Mouse (Mus musculus): ENCODE data around the gene Lcn11. TPM values are rescaled to one million over a fixed set of nuclear protein-coding genes. Genes with fewer than 3 reads are reported as not detected.
"Not testable (repeated sequence)": the region's sequence is repeated elsewhere in the genome, so short reads cannot be mapped to it uniquely, and the experiment has no call there.

The Lcn11 gene
- polyA plus RNA-seq, 1 experiment from 2014 or later, result not detected

- H3K4me1 ChIP-seq (ENCODE audit: control insufficient read depth, insufficient read depth, low read length), result no peaks in the 10 kb centered on the region
- no peak overlapping the region for H3K4me3 ChIP-seq (ENCODE audit: low read length)
- no peaks in the 10 kb centered on the region for H3K27me3 ChIP-seq (replicated peaks; ENCODE audit: control insufficient read depth, insufficient read depth, low read length)
- no peaks in the 10 kb centered on the region for H3K9me3 ChIP-seq (ENCODE audit: control insufficient read depth, low read length)
- WGBS, result 73% methylated on average over 5 of the region's 5 CpGs
- no peak overlapping the region for H3K27ac ChIP-seq (ENCODE audit: low read length)
- no peak overlapping the region for H3K4me2 ChIP-seq (ENCODE audit: low read depth, low read length)
- H3K9ac ChIP-seq (ENCODE audit: low read depth, low read length), result no peak overlapping the region
- no peak for ATAC-seq
- no peaks in the 10 kb centered on the region for H3K36me3 ChIP-seq (ENCODE audit: control insufficient read depth, insufficient read depth, low read length)
Measured at GRCm38 (mm10) chr2:25813364-25813763, 36.5 kb downstream of the Lcn11 start.

DNA sequence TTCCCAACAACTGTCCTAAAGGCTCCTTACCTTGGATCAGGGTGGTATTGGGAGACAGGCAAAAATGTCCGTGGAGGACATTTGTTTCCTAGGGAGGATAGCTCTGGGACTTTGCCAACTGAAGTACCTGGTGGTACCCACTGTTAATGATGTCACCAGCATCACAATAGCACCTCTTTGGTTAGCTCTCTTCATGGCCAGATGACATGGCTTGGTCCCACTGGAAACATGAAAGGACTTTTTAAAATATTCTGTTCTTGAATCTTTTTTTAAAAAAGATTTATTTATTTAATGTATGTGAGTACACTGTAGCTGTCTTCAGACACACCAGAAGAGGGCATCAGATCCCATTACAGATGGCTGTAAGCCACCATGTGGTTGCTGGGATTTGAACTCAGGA is 38.9 kb downstream of the Lcn11 start, which contains the start of gene Glt6d1:
Gene Glt6d1 (minus strand): TSS at position 101 of the 400 bp plus-strand sequence.
- H3K9ac ChIP-seq (ENCODE audit: low read depth, low read length); ATAC-seq; H3K4me3 ChIP-seq (ENCODE audit: low read length); H3K4me1 ChIP-seq (ENCODE audit: control insufficient read depth, insufficient read depth, low read length); H3K27me3 ChIP-seq (replicated peaks; ENCODE audit: control insufficient read depth, insufficient read depth, low read length); H3K4me2 ChIP-seq (ENCODE audit: low read depth, low read length); H3K9me3 ChIP-seq (ENCODE audit: control insufficient read depth, low read length); H3K27ac ChIP-seq (ENCODE audit: low read length); H3K36me3 ChIP-seq (ENCODE audit: control insufficient read depth, insufficient read depth, low read length): not testable (repeated sequence)
- WGBS, result 68% methylated on average over 1 of the region's 1 CpGs

DNA sequence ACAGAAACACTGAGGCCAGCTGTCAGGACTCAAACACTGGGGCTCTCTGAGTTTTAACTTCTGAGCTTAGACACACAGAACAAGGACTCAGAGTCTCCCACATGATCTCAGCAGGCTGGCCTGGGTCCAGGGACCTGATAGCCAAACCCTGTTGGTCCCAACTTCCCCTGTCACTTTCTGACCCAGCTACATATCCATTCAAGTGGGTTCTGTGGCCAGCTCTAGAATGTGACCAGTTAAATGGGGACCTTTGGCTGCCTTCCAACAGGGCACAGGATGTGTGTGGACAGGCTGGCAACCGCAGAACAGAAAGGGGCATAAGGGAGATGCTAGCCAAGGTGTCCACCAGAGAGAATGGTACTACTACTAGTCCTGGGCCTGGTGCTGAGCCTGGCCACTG is 46.0 kb downstream of the Lcn11 start, which contains the start of gene Lcn9:
Gene Lcn9 (plus strand): TSS at position 348 of the 400 bp plus-strand sequence.
- Histone ChIP-seq H3K4me2 (ENCODE audit: low read depth, low read length) (no peak within 1 kb of the TSS), H3K9ac (ENCODE audit: low read depth, low read length) (no peak within 1 kb of the TSS), H3K9me3 (ENCODE audit: control insufficient read depth, low read length) (no peaks in the 10 kb centered on the region), H3K36me3 (ENCODE audit: control insufficient read depth, insufficient read depth, low read length) (no peaks in the 10 kb centered on the region), H3K4me3 (ENCODE audit: low read length) (no peak within 1 kb of the TSS), H3K27ac (ENCODE audit: low read length) (no peak within 1 kb of the TSS), H3K27me3 (replicated peaks; ENCODE audit: control insufficient read depth, insufficient read depth, low read length) (no peaks in the 10 kb centered on the region), H3K4me1 (ENCODE audit: control insufficient read depth, insufficient read depth, low read length) (no peaks in the 10 kb centered on the region)
- no peak for ATAC-seq
- WGBS, result 88% methylated on average over 1 of the region's 1 CpGs

DNA sequence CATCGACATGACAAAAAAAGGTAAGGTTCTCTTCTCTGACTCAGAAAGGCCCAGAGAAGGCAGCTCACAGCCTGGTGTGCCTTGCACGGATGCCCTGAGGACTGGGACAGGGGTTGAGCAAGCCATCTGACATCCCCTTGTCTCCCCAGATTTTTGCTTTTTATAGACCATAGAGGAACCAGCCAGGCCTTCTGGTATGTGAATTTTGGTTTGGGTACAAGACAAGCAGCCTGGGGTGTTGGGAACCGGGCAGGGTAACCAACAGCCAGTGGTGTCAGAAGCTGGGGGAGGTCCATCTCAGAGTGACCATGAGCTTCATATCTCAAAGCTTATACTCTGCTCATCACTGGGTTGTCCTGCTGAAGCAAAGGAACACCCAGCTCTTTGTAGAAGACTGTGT is 47.9 kb downstream of the Lcn11 start:
- Histone ChIP-seq H3K4me1 (ENCODE audit: control insufficient read depth, insufficient read depth, low read length) (no peaks in the 10 kb centered on the region), H3K27me3 (replicated peaks; ENCODE audit: control insufficient read depth, insufficient read depth, low read length) (no peaks in the 10 kb centered on the region), H3K9me3 (ENCODE audit: control insufficient read depth, low read length) (no peaks in the 10 kb centered on the region), H3K27ac (ENCODE audit: low read length) (no peak overlapping the region), H3K4me2 (ENCODE audit: low read depth, low read length) (no peak overlapping the region), H3K36me3 (ENCODE audit: control insufficient read depth, insufficient read depth, low read length) (no peaks in the 10 kb centered on the region), H3K9ac (ENCODE audit: low read depth, low read length) (no peak overlapping the region), H3K4me3 (ENCODE audit: low read length) (no peak overlapping the region)
- WGBS, result 89% methylated on average over 3 of the region's 3 CpGs
- no peak for ATAC-seq

- Histone ChIP-seq H3K27me3 (replicated peaks; ENCODE audit: control insufficient read depth, insufficient read depth, low read length) (no peaks in the 10 kb centered on the region), H3K4me2 (ENCODE audit: low read depth, low read length) (no peak overlapping the region), H3K9me3 (ENCODE audit: control insufficient read depth, low read length) (no peaks in the 10 kb centered on the region), H3K4me3 (ENCODE audit: low read length) (no peak overlapping the region), H3K36me3 (ENCODE audit: control insufficient read depth, insufficient read depth, low read length) (no peaks in the 10 kb centered on the region), H3K9ac (ENCODE audit: low read depth, low read length) (no peak overlapping the region), H3K4me1 (ENCODE audit: control insufficient read depth, insufficient read depth, low read length) (no peaks in the 10 kb centered on the region), H3K27ac (ENCODE audit: low read length) (no peak overlapping the region)
- 75% methylated on average over 8 of the region's 8 CpGs for WGBS
- ATAC-seq, result no peak
Measured at GRCm38 (mm10) chr2:25828344-25828947, 51.6 kb downstream of the Lcn11 start.

Other genes with a start within 250 kb of the Lcn11 start
- 28.4 and 34.1 TPM in 2 replicates for gene Traf2, start 230.1 kb upstream of the Lcn11 start, polyA plus RNA-seq (2015; fragmentation: Nextera tagmentation; extraction: Ambion mirVana)
- gene Edf1, start 219.2 kb upstream of the Lcn11 start, polyA plus RNA-seq (2015; fragmentation: Nextera tagmentation; extraction: Ambion mirVana), result 343 and 364 TPM in 2 replicates
- 582 and 797 TPM in 2 replicates for gene Mamdc4, start 202.2 kb upstream of the Lcn11 start, polyA plus RNA-seq (2015; fragmentation: Nextera tagmentation; extraction: Ambion mirVana)
- 145 and 176 TPM in 2 replicates for gene Phpt1, start 201.8 kb upstream of the Lcn11 start, polyA plus RNA-seq (2015; fragmentation: Nextera tagmentation; extraction: Ambion mirVana)
- 0.93 and 1.4 TPM in 2 replicates for gene Ajm1, start 195.3 kb upstream of the Lcn11 start, polyA plus RNA-seq (2015; fragmentation: Nextera tagmentation; extraction: Ambion mirVana)
- gene Rabl6, start 168.5 kb upstream of the Lcn11 start, polyA plus RNA-seq (2015; fragmentation: Nextera tagmentation; extraction: Ambion mirVana), result 45.8 and 52.7 TPM in 2 replicates
- gene Ccdc183, start 159.3 kb upstream of the Lcn11 start, polyA plus RNA-seq (2015; fragmentation: Nextera tagmentation; extraction: Ambion mirVana), result 0.12 and 0.18 TPM in 2 replicates
- 25.4 and 26.6 TPM in 2 replicates for gene Tmem141, start 155.0 kb upstream of the Lcn11 start, polyA plus RNA-seq (2015; fragmentation: Nextera tagmentation; extraction: Ambion mirVana)
- 6.6 and 7.1 TPM in 2 replicates for gene Fcna, start 149.0 kb upstream of the Lcn11 start, polyA plus RNA-seq (2015; fragmentation: Nextera tagmentation; extraction: Ambion mirVana)
- gene Lcn8, start 123.9 kb upstream of the Lcn11 start, polyA plus RNA-seq (2015; fragmentation: Nextera tagmentation; extraction: Ambion mirVana), result not detected in 2 replicates
- not detected in 2 replicates for gene Lcn5, start 119.1 kb upstream of the Lcn11 start, polyA plus RNA-seq (2015; fragmentation: Nextera tagmentation; extraction: Ambion mirVana)
- gene Lcn6, start 100.2 kb upstream of the Lcn11 start, polyA plus RNA-seq (2015; fragmentation: Nextera tagmentation; extraction: Ambion mirVana), result not detected in 2 replicates
- gene Lcn10, start 94.3 kb upstream of the Lcn11 start, polyA plus RNA-seq (2015; fragmentation: Nextera tagmentation; extraction: Ambion mirVana), result not detected in 2 replicates
- gene Obp2a, start 77.0 kb upstream of the Lcn11 start, polyA plus RNA-seq (2015; fragmentation: Nextera tagmentation; extraction: Ambion mirVana), result not detected in 2 replicates
- gene Bmyc, start 70.3 kb upstream of the Lcn11 start, polyA plus RNA-seq (2015; fragmentation: Nextera tagmentation; extraction: Ambion mirVana), result 82.8 and 94.2 TPM in 2 replicates
- gene Obp2b, start 40.0 kb upstream of the Lcn11 start, polyA plus RNA-seq (2015; fragmentation: Nextera tagmentation; extraction: Ambion mirVana), result not detected in 2 replicates
- not detected in 2 replicates for gene Lcn3, start 11.4 kb upstream of the Lcn11 start, polyA plus RNA-seq (2015; fragmentation: Nextera tagmentation; extraction: Ambion mirVana)
- gene Gm13539, start 5.2 kb downstream of the Lcn11 start, polyA plus RNA-seq (2015; fragmentation: Nextera tagmentation; extraction: Ambion mirVana), result not detected in 2 replicates
- gene Glt6d1, start 38.8 kb downstream of the Lcn11 start, polyA plus RNA-seq (2015; fragmentation: Nextera tagmentation; extraction: Ambion mirVana), result not detected in 2 replicates
- gene Lcn9, start 46.1 kb downstream of the Lcn11 start, polyA plus RNA-seq (2015; fragmentation: Nextera tagmentation; extraction: Ambion mirVana), result not detected in 2 replicates
- gene Sohlh1, start 70.2 kb downstream of the Lcn11 start, polyA plus RNA-seq (2015; fragmentation: Nextera tagmentation; extraction: Ambion mirVana), result not detected in 2 replicates
- gene Kcnt1, start 86.7 kb downstream of the Lcn11 start, polyA plus RNA-seq (2015; fragmentation: Nextera tagmentation; extraction: Ambion mirVana), result 0.31 and 0.54 TPM in 2 replicates
- gene Camsap1, start 206.3 kb downstream of the Lcn11 start, polyA plus RNA-seq (2015; fragmentation: Nextera tagmentation; extraction: Ambion mirVana), result 3.3 and 4.2 TPM in 2 replicates
- gene Ubac1, start 244.7 kb downstream of the Lcn11 start, polyA plus RNA-seq (2015; fragmentation: Nextera tagmentation; extraction: Ambion mirVana), result 75.8 and 80.1 TPM in 2 replicates